Mouse (Mus musculus) kidney, adult 2 months (tissue): ENCODE results near the gene Cisd2. TPM values are rescaled to one million over a fixed set of nuclear protein-coding genes. Genes with fewer than 3 reads are reported as not detected.

Experiments
- DNase-seq: peaks from one replicate; pipeline ENCODE4 v3.0.0; 2021
- H3K27ac ChIP-seq: fragments of 200-500 bp; 2 replicates; pipeline ENCODE4 v1.5.1; 2012; ENCODE audit warnings: low read depth, low read length, control low read depth, inconsistent platforms; ENCODE audit not compliant: insufficient read depth
- H3K27me3 ChIP-seq: fragments of 200-500 bp; replicated peaks from 2 replicates; pipeline ENCODE4 v1.6.1; 2012; ENCODE audit warnings: mild to moderate bottlenecking, moderate library complexity, low read length, inconsistent platforms; ENCODE audit not compliant: control insufficient read depth, insufficient read depth
- H3K36me3 ChIP-seq: fragments of 200-500 bp; 2 replicates; pipeline ENCODE4 v1.6.1; 2012; ENCODE audit warnings: mild to moderate bottlenecking, moderate library complexity, low read length, inconsistent platforms; ENCODE audit not compliant: control insufficient read depth, insufficient read depth
- H3K4me1 ChIP-seq: fragments of 200-500 bp; 2 replicates; pipeline ENCODE4 v1.6.1; 2011; ENCODE audit warnings: low read length; ENCODE audit not compliant: control insufficient read depth, insufficient read depth
- H3K4me3 ChIP-seq: fragments of 200-500 bp; 2 replicates; pipeline ENCODE4 v1.5.1; 2011; ENCODE audit warnings: mild to moderate bottlenecking, low read depth, low read length, control low read depth; ENCODE audit not compliant: insufficient read depth
- CTCF ChIP-seq: fragments of 200-500 bp; conservative IDR thresholded peaks from 2 replicates; pipeline ENCODE4 v1.5.1; 2011; ENCODE audit warnings: low read depth, mild to moderate bottlenecking, control low read depth, low read length, moderate library complexity, mixed read lengths; ENCODE audit not compliant: insufficient read depth, insufficient read length
- POLR2A ChIP-seq: fragments of 200-500 bp; IDR thresholded peaks from one replicate; pipeline ENCODE4 v1.6.1; 2011; ENCODE audit warnings: low read depth, low read length, control low read depth
- WGBS: fragments of 180-500 bp; shearing (Covaris S2); methylation state at CpG from one replicate; pipeline ENCODE4 v1.1.7; 2018; 5-methylcytosine and 5-hydroxymethylcytosine counted together
- polyA plus RNA-seq: library from polyadenylated mRNA; depleted of rRNA; stranded (reverse); fragments of >200 nt; gene quantifications from 2 replicates; pipeline ENCODE4 v1.2.3, GENCODE M21; 2012

Cisd2 gene
- polyA plus RNA-seq, 1 experiment = 28.7 TPM

DNA sequence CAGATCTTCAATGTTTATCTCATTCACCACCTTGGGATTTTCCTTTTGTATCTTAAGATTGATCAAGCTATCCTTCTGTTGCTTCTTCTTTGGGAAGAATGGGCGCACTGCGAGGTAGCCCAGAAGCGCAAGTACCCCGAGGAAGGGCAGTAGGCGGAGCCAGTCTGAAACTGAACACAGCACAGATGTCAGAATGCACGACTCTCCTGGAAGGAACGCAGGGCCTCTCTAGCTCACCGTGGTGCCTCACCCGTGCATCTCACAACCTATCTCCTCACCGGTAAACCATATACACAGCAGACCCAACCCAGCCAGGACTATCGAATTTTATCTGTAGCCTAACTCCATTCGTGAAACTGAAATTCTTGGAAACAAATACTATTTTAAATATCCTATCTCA, 12.7 kb downstream of the Cisd2 start:
- H3K36me3 ChIP-seq = peaks cover 2% of the 10 kb centered on the region; the same call in 1 of the 2 replicates
- no peaks in the 10 kb centered on the region for H3K27me3 ChIP-seq
- no peak overlapping the region for H3K4me3 ChIP-seq
- 93% methylated on average over 12 of the region's 12 CpGs for WGBS
- H3K27ac ChIP-seq = no peak overlapping the region
- DNase-seq = no peak
- TF ChIP-seq POLR2A (no peak), CTCF (no peak)
- peaks cover 5% of the 10 kb centered on the region for H3K4me1 ChIP-seq

DNA sequence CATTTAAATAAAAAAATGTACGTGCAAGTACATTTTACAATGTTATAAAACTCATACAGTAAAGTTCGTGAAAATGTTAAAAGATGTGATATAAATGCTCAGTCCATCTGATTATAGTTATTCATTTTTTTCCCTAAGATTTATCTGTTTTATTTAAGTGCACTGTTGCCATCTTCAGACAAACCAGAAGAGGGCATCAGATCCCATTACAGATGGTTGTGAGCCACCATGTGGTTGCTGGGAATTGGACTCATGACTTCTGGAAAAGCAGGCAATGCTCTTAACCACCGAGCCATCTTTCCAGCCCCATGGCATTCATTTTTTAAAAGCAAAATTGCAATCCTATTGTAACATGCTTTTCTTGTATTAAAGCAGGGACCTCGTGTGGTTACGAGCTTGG, 14.5 kb downstream of the Cisd2 start:
- WGBS = 98% methylated on average over 5 of the region's 5 CpGs
- Histone ChIP-seq H3K27me3 (no peaks in the 10 kb centered on the region), H3K4me3 (no peak overlapping the region), H3K4me1 (peaks cover 5% of the 10 kb centered on the region), H3K36me3 (peaks cover 2% of the 10 kb centered on the region; the same call in 1 of the 2 replicates), H3K27ac (no peak overlapping the region)
- TF ChIP-seq POLR2A (no peak), CTCF (peak; percentile 10; the same call in 1 of the 2 replicates)
- DNase-seq = no peak

DNA sequence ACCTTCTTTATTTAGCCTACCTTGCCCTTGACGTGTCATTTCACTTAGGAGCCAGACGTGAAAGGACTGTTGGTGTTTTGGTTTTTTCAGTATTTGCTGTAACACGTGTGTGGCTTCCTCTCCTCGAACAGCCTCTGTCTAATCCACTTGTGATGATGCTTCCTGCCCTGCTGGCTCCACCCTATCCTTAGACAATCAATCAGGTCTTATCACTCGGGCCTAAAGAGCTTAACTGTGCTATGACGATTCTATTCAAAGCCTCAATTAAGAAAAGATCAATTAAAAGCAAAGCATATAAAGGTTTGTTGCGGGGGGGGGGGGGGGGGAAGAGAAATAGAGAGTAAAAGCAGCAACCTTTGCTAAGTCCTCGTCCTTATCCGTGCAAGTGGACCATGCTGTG, 16.4 kb downstream of the Cisd2 start:
- WGBS = 73% methylated on average over 9 of the region's 9 CpGs
- H3K4me3 ChIP-seq = no peak overlapping the region
- TF ChIP-seq CTCF (no peak), POLR2A (no peak)
- H3K4me1 ChIP-seq = no peaks in the 10 kb centered on the region
- no peaks in the 10 kb centered on the region for H3K27me3 ChIP-seq
- no peak for DNase-seq
- no peak overlapping the region for H3K27ac ChIP-seq
- H3K36me3 ChIP-seq = peaks cover 2% of the 10 kb centered on the region; the same call in 1 of the 2 replicates

DNA sequence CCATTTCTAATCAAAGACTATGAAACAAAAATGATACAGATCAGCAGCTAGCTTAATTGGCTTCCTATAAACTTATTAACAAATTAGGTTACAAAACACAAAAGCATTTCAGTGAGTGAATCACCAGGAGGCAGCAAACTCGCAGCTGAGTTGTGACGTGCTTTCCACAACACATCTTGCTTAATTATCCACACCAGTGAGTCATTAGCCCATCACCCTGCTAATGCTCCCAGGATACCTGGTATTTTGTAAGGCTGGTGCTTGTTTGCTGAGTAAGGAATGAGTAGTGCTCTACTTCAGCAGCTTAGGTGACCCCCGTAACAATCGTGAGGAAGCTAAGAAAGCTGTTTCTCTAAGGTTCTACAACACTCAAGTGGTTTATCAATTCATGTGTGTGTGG, 19.1 kb downstream of the Cisd2 start:
- no peak for DNase-seq
- 53% methylated on average over 4 of the region's 4 CpGs for WGBS
- H3K27me3 ChIP-seq = no peaks in the 10 kb centered on the region

DNA sequence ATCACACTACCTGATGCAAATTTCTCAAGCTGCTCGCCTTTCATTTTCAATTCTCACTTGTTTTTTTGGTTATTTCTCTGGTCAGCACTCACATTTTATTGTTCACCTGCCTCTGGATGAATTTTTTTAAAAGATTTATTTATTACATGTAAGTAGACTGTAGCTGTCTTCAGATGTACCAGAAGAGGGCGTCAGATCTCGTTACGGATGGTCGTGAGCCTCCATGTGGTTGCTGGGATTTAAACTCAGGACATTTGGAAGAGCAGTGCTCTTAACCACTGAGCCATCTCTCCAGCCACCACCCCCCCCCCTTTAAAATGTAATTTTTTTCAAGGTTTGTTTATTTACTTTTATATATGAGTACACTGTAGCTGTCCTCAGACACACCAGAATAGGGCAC, 19.9 kb downstream of the Cisd2 start:
- TF ChIP-seq POLR2A (no peak), CTCF (peak; percentile 28; the same call in 1 of the 2 replicates)

More for the DNA sequence above, 19.1 kb downstream of the Cisd2 start:
- H3K4me3 ChIP-seq = no peak overlapping the region
- H3K27ac ChIP-seq = no peak overlapping the region
- no peaks in the 10 kb centered on the region for H3K36me3 ChIP-seq
- TF ChIP-seq POLR2A (no peak), CTCF (no peak)
- H3K4me1 ChIP-seq = no peaks in the 10 kb centered on the region

DNA sequence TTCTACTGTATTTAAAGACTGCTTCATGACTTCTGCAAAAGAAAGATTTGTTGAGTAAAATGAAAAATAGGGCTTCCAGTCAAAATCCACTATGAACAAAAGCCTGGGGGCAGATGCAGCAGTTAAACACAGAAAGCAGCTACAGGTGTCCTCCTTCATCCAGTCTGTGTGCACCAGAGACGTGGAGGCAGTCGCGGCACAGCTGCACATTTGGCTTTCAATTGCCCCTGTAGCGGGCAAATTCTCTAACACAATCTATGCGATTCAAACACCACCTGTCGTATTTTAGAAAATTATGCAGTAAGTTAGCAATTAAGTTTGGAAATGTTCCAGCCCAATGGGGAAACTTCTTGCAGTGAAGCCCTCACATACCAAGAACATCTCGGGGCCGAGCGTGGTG, 20.5 kb downstream of the Cisd2 start:
- Histone ChIP-seq H3K4me3 (no peak overlapping the region), H3K27ac (no peak overlapping the region)
- 77% methylated on average over 9 of the region's 9 CpGs for WGBS

More for the DNA sequence above, 19.9 kb downstream of the Cisd2 start:
- no peak for DNase-seq
- Histone ChIP-seq H3K4me3 (no peak overlapping the region), H3K27me3 (no peaks in the 10 kb centered on the region), H3K36me3 (no peaks in the 10 kb centered on the region), H3K4me1 (no peaks in the 10 kb centered on the region), H3K27ac (no peak overlapping the region)
- WGBS = 69% methylated on average over 5 of the region's 5 CpGs

DNA sequence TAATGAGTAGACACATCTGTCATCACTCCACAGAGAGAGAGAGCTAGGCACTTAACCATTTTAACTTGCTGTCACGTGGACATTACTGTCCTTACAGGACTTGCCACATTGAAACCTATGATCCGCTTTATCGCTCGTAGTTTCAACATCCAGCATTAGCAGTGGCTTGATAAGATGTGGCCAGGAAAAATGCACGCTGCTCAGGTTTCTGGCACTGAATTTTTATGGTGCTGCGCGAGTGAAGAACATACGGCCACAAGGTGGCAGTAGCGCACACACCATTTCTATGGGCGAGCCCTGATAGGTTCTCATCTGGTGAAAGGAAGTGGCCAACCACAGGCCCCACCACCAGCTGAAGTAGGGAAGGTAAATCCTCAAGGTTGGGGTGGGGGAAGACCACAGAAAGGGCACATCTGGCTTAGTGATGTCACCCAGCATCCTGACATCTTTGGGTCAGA, 21.5 kb downstream of the Cisd2 start:
- H3K27me3 ChIP-seq = no peaks in the 10 kb centered on the region
- H3K36me3 ChIP-seq = no peaks in the 10 kb centered on the region
- peak; percentile 95 for TF ChIP-seq CTCF
- TF ChIP-seq POLR2A = no peak
- no peak overlapping the region for H3K4me3 ChIP-seq
- DNase-seq = peak; percentile 88
- no peak overlapping the region for H3K27ac ChIP-seq
- WGBS = 5% methylated on average over 10 of the region's 10 CpGs
- no peaks in the 10 kb centered on the region for H3K4me1 ChIP-seq

More for the DNA sequence above, 20.5 kb downstream of the Cisd2 start:
- Histone ChIP-seq H3K4me1 (no peaks in the 10 kb centered on the region), H3K27me3 (no peaks in the 10 kb centered on the region), H3K36me3 (no peaks in the 10 kb centered on the region)
- no peak for TF ChIP-seq POLR2A
- no peak for TF ChIP-seq CTCF
- DNase-seq = no peak

DNA sequence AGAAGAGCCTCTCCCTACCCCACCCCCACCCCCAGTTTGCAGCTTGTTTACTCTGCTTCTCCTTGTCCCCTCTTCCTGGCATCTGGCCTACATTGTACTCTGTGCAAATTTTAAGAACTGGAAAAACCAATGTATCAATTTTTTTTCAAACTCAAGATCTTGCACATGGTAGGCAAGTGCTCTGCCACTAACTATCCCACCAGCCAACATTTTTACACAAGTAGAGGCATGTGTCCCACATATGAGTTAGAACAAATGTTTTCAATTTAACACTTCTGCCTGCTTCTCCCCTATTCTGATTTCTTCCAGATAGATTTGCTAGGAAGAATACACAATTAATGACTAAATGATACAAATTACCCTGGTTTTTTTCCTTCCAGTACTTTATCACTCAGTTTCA, 26.6 kb downstream of the Cisd2 start:
- TF ChIP-seq CTCF = no peak
- H3K4me3 ChIP-seq = no peak overlapping the region
- H3K27ac ChIP-seq = no peak overlapping the region
- no peaks in the 10 kb centered on the region for H3K27me3 ChIP-seq
- H3K4me1 ChIP-seq = 0 out of 2 replicates have a peak, but pooled peaks cover 2% of the 10 kb centered on the region
- H3K36me3 ChIP-seq = no peaks in the 10 kb centered on the region
- DNase-seq = no peak
